Mouse (Mus musculus) left cerebral cortex, adult 8-10 months (tissue): ENCODE data around the gene Mob4. TPM values are rescaled to one million over a fixed set of nuclear protein-coding genes. Genes with fewer than 3 reads are reported as not detected.
"Not testable (repeated sequence)": the region's sequence is repeated elsewhere in the genome, so short reads cannot be mapped to it uniquely, and the experiment has no call there.

ENCODE experiments used
- DNase-seq, 2 experiments: peaks; one replicate each; pipeline ENCODE4 v3.0.0; 2022; ENCODE audit warnings: low spot score in 2 of 2
- total RNA-seq, 4 experiments: library from RNA; stranded (reverse); gene quantifications; 2 replicates each; pipeline ENCODE4 v1.2.4; 2022

The Mob4 gene
- 10 to 100 TPM; 48.5 to 59.6 (median 49.8) TPM for total RNA-seq

GRCm38 (mm10) chr1:55130943-55131401, at the start of gene Mob4:
Gene Mob4, plus strand, starts transcription at chr1:55131231.
- DNase-seq, result peak; percentile 81 to 85

GRCm38 (mm10) chr1:55082106-55082505, 48.9 kb upstream of the Mob4 start:
- DNase-seq, result no peak

- no peak for DNase-seq
Measured at GRCm38 (mm10) chr1:55085781-55086366, 45.2 kb upstream of the Mob4 start.

- DNase-seq, result peak in 1 of 2 experiments; percentile 25
Measured at GRCm38 (mm10) chr1:55086868-55087400, 44.1 kb upstream of the Mob4 start.

- peak in 1 of 2 experiments; percentile 46 for DNase-seq
Measured at GRCm38 (mm10) chr1:55087401-55087904, 43.6 kb upstream of the Mob4 start.

- peak; percentile 96 for DNase-seq
Measured at GRCm38 (mm10) chr1:55087932-55088610, 43.0 kb upstream of the Mob4 start, which contains the start of the genes Hspe1 and Hspd1. Gene Hspe1, plus strand, starts transcription at chr1:55088132. Gene Hspd1, minus strand, starts transcription at chr1:55088243.

GRCm38 (mm10) chr1:55088611-55089497, 42.2 kb upstream of the Mob4 start:
- DNase-seq, result no peak

- no peak for DNase-seq
Measured at GRCm38 (mm10) chr1:55089498-55090064, 41.5 kb upstream of the Mob4 start.

- no peak for DNase-seq
Measured at GRCm38 (mm10) chr1:55092056-55092455, 39.0 kb upstream of the Mob4 start.

- no peak for DNase-seq
Measured at GRCm38 (mm10) chr1:55092469-55092868, 38.6 kb upstream of the Mob4 start.

- DNase-seq, result no peak
Measured at GRCm38 (mm10) chr1:55106919-55107585, 24.0 kb upstream of the Mob4 start.

GRCm38 (mm10) chr1:55107644-55108043, 23.4 kb upstream of the Mob4 start:
- DNase-seq, result no peak

- DNase-seq, result no peak
Measured at GRCm38 (mm10) chr1:55108473-55108872, 22.6 kb upstream of the Mob4 start.

- DNase-seq, result no peak
Measured at GRCm38 (mm10) chr1:55109066-55109766, 21.8 kb upstream of the Mob4 start.

GRCm38 (mm10) chr1:55123046-55123445, 8.0 kb upstream of the Mob4 start:
- DNase-seq, result no peak

- no peak for DNase-seq
Measured at GRCm38 (mm10) chr1:55123561-55123960, 7.5 kb upstream of the Mob4 start.

- not testable (repeated sequence) for DNase-seq
Measured at GRCm38 (mm10) chr1:55124136-55124535, 6.9 kb upstream of the Mob4 start.

GRCm38 (mm10) chr1:55129716-55130115, 1.3 kb upstream of the Mob4 start:
- DNase-seq, result no peak

GRCm38 (mm10) chr1:55130190-55130916, 678 bp upstream of the Mob4 start:
- DNase-seq, result no peak
